Mouse (Mus musculus) liver, embryonic 14.5 days (tissue): ENCODE measurements around the gene Cdc34. TPM values are rescaled to one million over a fixed set of nuclear protein-coding genes. Genes with fewer than 3 reads are reported as not detected.

Experiments
- ATAC-seq: fragments of 200-750 bp; cut with Nextera tagmentation; 2 replicates; pipeline ENCODE4 v1.8.0; 2017; ENCODE audit warnings: moderate number of reproducible peaks, mild to moderate bottlenecking, moderate library complexity; ENCODE audit not compliant: insufficient read depth
- DNase-seq, 3 experiments: peaks; one replicate each; pipeline ENCODE4 v3.0.0-alpha.2; 2012 to 2013; ENCODE audit warnings: low read depth in 3 of 3, low spot score in 3 of 3
- H3K27ac ChIP-seq: fragments of 300-500 bp; sonication (generic); 2 replicates; pipeline ENCODE4 v1.5.1; 2014; ENCODE audit warnings: moderate library complexity, mild to moderate bottlenecking, control low read depth, inconsistent platforms
- H3K27me3 ChIP-seq: fragments of 300-500 bp; sonication (generic); 2 replicates; pipeline ENCODE4 v1.6.1; 2014; ENCODE audit warnings: mild to moderate bottlenecking, low read length, moderate library complexity; ENCODE audit not compliant: control insufficient read depth, insufficient read depth
- H3K36me3 ChIP-seq: fragments of 300-500 bp; sonication (generic); replicated peaks from 2 replicates; pipeline ENCODE4 v1.6.1; 2014; ENCODE audit warnings: low read depth; ENCODE audit not compliant: control insufficient read depth, insufficient read depth
- H3K4me1 ChIP-seq, 2 experiments: fragments of 200-500 bp in 1 of 2; fragments of 300-500 bp in 1 of 2; sonication (generic) in 1 of 2; replicated peaks; 2 replicates each; pipeline ENCODE4 v1.6.1; 2012 to 2014; ENCODE audit warnings: antibody characterized with exemption in 1 of 2, inconsistent platforms in 1 of 2, low read length in 1 of 2; ENCODE audit not compliant: control insufficient read depth in 2 of 2, insufficient read depth in 2 of 2
- H3K4me2 ChIP-seq: fragments of 300-500 bp; sonication (generic); 2 replicates; pipeline ENCODE4 v1.6.1; 2014; ENCODE audit warnings: low read depth, mild to moderate bottlenecking, control low read depth, moderate library complexity
- H3K4me3 ChIP-seq, 2 experiments: fragments of 200-500 bp in 1 of 2; fragments of 300-500 bp in 1 of 2; sonication (generic) in 1 of 2; 2 replicates each; pipeline ENCODE4 v1.5.1; 2012 to 2014; ENCODE audit warnings: low read depth in 2 of 2, low read length in 2 of 2, mild to moderate bottlenecking in 2 of 2, control low read depth in 1 of 2, inconsistent platforms in 1 of 2, moderate library complexity in 1 of 2; ENCODE audit not compliant: insufficient read depth in 1 of 2
- H3K9ac ChIP-seq: fragments of 300-500 bp; sonication (generic); replicated peaks from 2 replicates; pipeline ENCODE4 v1.6.1; 2014; ENCODE audit warnings: mild to moderate bottlenecking, control low read depth, moderate library complexity
- H3K9me3 ChIP-seq: fragments of 300-500 bp; sonication (generic); 2 replicates; pipeline ENCODE4 v1.6.1; 2016; ENCODE audit warnings: low read length, mixed read lengths; ENCODE audit not compliant: control insufficient read depth
- CTCF ChIP-seq: IDR thresholded peaks from 2 replicates; pipeline ENCODE4 v1.5.1; 2016; ENCODE audit warnings: antibody characterized with exemption, low read depth, control low read depth
- EP300 ChIP-seq: IDR thresholded peaks from 2 replicates; pipeline ENCODE4 v1.6.1; 2016; ENCODE audit warnings: antibody characterized with exemption, low read depth
- WGBS: fragments of 180-500 bp; shearing (Covaris S2); extraction: QIAGEN DNeasy Blood & Tissue Kit; methylation state at CpG from one replicate; pipeline ENCODE4 v1.1.7; 2014; ENCODE audit not compliant: insufficient replicate concordance; 5-methylcytosine and 5-hydroxymethylcytosine counted together
- polyA plus RNA-seq, 2 experiments: library from polyadenylated mRNA; depleted of rRNA in 1 of 2; stranded (reverse) in 1 of 2; unstranded in 1 of 2; fragments of >200 nt; fragmentation: Nextera tagmentation in 1 of 2; extraction: Ambion mirVana in 1 of 2; gene quantifications; 2 replicates each; pipeline versions ENCODE4 v1.2.1 to v1.2.3; 2012 to 2014

The Cdc34 gene
- polyA plus RNA-seq, 2 experiments, result 115 to 127 TPM

DNA sequence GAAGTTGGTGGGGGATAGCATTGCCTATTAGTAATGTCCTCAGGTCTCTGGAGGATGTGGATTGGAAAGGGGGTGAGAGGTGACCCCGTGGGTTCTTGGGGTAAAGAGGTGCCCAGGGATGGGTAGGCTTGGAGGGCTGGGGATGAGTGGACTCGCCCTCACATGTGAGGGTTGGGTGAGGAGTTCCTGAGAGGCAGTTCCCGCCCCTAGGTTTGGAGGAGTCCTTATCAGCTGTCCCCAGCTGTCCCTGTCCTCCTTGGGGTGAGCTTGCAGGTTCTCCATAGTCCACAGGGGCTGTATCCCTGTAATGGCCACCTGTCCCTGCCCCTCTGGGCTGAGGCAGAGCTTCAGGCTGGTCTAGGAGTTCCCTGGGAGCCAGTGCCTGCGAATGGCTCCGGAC, 24.0 kb downstream of the Cdc34 start:
- Histone ChIP-seq H3K9ac (peak overlapping the region; percentile 97), H3K4me1 (peaks cover 24 to 45% of the 10 kb centered on the region in 2 experiments), H3K9me3 (no peaks in the 10 kb centered on the region), H3K4me3 (peak overlapping the region; percentile 86 to 100), H3K27me3 (no peaks in the 10 kb centered on the region), H3K4me2 (peak overlapping the region; percentile 100), H3K27ac (peak overlapping the region; percentile 98), H3K36me3 (peaks cover 48% of the 10 kb centered on the region)
- DNase-seq (peak; percentile 90 to 94 (median 91)), ATAC-seq (peak; percentile 81)
- 27% methylated on average over 5 of the region's 5 CpGs for whole genome bisulfite sequencing
- TF ChIP-seq CTCF (peak; percentile 53), EP300 (peak; percentile 94)

DNA sequence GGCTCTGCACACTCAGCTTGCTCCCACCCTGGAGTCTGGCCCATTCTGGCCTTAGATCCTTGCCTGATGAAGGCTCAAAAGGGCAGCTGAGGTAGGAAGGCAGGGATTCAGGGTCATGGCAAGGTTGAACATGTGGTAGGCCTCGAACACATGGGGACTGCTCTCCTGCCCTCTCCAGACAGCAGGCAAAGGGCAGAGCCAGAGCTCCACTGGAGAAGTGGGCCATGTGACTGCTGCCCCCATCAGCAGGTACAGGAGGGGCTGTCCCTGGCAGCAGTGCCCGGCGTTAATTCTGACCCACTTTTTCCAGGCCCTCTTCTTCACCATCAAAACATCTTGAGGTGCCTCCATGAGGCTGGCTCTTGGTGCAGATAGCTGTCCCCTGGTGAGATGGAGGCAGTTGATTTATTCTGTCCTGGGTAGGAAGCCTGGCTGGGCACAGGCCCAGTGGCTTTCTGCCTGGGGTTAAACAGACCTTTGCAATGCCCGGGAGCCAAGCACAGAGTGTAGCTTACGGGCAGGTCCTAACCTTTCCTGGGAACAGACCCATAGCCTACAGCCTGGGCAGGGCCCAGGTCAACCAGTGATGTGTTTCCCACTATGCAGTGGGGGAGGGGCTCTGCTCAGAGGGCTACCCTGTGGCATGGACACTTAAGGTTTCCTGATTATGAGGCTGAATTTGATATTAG, 24.6 kb downstream of the Cdc34 start:
- TF ChIP-seq EP300 (no peak), CTCF (no peak)
- Histone ChIP-seq H3K4me3 (peak overlapping the region; percentile 86 to 100), H3K27ac (peak overlapping the region; percentile 98), H3K27me3 (no peaks in the 10 kb centered on the region), H3K4me2 (peak overlapping the region; percentile 100), H3K9me3 (no peaks in the 10 kb centered on the region), H3K4me1 (peaks cover 24 to 39% of the 10 kb centered on the region in 2 experiments), H3K36me3 (peaks cover 54% of the 10 kb centered on the region), H3K9ac (peak overlapping the region; percentile 97)
- ATAC-seq, result no peak
- DNase-seq, result no peak
- 52% methylated on average over 5 of the region's 5 CpGs for WGBS

DNA sequence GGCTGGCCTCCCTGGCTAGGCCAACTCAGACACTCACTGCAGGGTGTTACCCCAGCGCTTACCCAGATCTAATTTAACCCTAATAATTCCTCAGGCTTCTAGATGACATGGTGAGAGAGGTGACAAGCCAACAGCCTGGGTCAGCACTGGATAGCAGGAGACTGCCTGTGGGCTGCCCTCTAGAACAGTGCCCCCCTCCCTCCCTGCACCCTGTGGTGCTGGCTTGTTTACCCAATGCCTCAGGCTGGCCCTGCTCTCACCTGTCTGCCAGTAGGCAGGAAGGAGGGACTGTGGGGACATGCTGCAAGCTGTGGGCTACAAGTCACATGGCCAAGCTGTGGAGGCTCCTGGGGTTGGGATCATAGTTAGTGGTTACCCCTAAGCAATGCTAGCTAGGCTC, 25.2 kb downstream of the Cdc34 start:
- 80% methylated on average over 1 of the region's 1 CpGs for WGBS
- Histone ChIP-seq H3K27ac (peak overlapping the region; percentile 98), H3K4me1 (peaks cover 24 to 38% of the 10 kb centered on the region in 2 experiments), H3K9ac (peak overlapping the region; percentile 97), H3K27me3 (no peaks in the 10 kb centered on the region), H3K4me3 (peak overlapping the region; percentile 86 to 100), H3K36me3 (peaks cover 60% of the 10 kb centered on the region), H3K4me2 (peak overlapping the region; percentile 100), H3K9me3 (no peaks in the 10 kb centered on the region)
- DNase-seq (no peak), ATAC-seq (no peak)
- TF ChIP-seq EP300 (no peak), CTCF (no peak)

DNA sequence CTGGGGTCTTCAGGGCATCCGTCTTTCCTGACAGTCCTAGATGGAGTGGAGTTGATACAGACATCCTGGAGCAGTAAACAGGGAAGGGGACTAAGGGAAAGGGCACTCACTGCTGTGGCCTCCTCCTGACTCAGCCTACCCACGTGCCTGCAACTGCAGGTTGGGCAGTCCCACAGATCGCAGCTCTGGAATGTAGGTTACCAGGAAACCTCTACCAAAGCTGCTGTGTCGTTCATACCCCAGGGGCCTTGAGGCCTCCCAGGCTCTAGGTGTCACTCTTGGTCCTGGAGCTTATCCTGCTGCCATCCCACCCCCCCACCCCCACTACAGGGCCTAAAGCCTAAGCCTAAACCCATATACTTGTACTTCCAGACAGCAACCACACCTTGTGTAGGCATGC, 25.8 kb downstream of the Cdc34 start:
- peaks cover 26 to 42% of the 10 kb centered on the region in 2 experiments for H3K4me1 ChIP-seq
- H3K27ac ChIP-seq, result peak overlapping the region; percentile 98
- H3K4me3 ChIP-seq, result peak overlapping the region; percentile 86 to 100; a peak in 3 of 4 replicates
- H3K27me3 ChIP-seq, result no peaks in the 10 kb centered on the region
- TF ChIP-seq EP300, result no peak
- TF ChIP-seq CTCF, result no peak
- DNase-seq (no peak), ATAC-seq (no peak)
- 55% methylated on average over 4 of the region's 4 CpGs for WGBS
- peak overlapping the region; percentile 19; the same call in 1 of the 2 replicates for H3K9ac ChIP-seq
- peak overlapping the region; percentile 100 for H3K4me2 ChIP-seq
- H3K36me3 ChIP-seq, result peaks cover 63% of the 10 kb centered on the region
- H3K9me3 ChIP-seq, result no peaks in the 10 kb centered on the region

DNA sequence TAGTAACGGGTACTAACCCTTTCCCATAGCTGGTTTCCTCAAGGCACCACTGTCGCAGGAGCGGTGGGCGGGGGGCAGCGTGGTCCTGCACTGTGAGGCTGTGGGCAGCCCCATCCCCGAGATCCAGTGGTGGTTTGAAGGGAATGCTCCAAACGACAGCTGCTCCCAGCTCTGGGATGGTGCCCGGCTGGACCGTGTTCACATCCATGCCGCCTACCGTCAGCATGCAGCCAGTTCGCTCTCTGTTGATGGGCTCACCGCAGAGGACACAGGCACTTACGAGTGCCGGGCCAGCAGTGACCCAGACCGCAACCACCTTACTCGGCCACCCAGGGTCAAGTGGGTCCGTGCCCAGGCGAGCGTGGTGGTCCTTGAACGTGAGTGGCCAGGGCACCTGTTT, 26.7 kb downstream of the Cdc34 start:
- H3K27me3 ChIP-seq, result no peaks in the 10 kb centered on the region
- ATAC-seq, result no peak
- WGBS, result 91% methylated on average over 21 of the region's 21 CpGs
- no peak overlapping the region for H3K9ac ChIP-seq
- H3K4me2 ChIP-seq, result peak overlapping the region; percentile 100; the same call in 1 of the 2 replicates
- peaks cover 68% of the 10 kb centered on the region for H3K36me3 ChIP-seq
- H3K9me3 ChIP-seq, result no peaks in the 10 kb centered on the region
- DNase-seq, result no peak
- no peak for TF ChIP-seq CTCF
- no peak for TF ChIP-seq EP300
- H3K4me1 ChIP-seq, result peaks cover 29 to 49% of the 10 kb centered on the region in 2 experiments
- H3K4me3 ChIP-seq, result no peak overlapping the region
- H3K27ac ChIP-seq, result no peak overlapping the region
